Mouse (Mus musculus): ENCODE results near the gene Morn3.

Gene Morn3

DNA sequence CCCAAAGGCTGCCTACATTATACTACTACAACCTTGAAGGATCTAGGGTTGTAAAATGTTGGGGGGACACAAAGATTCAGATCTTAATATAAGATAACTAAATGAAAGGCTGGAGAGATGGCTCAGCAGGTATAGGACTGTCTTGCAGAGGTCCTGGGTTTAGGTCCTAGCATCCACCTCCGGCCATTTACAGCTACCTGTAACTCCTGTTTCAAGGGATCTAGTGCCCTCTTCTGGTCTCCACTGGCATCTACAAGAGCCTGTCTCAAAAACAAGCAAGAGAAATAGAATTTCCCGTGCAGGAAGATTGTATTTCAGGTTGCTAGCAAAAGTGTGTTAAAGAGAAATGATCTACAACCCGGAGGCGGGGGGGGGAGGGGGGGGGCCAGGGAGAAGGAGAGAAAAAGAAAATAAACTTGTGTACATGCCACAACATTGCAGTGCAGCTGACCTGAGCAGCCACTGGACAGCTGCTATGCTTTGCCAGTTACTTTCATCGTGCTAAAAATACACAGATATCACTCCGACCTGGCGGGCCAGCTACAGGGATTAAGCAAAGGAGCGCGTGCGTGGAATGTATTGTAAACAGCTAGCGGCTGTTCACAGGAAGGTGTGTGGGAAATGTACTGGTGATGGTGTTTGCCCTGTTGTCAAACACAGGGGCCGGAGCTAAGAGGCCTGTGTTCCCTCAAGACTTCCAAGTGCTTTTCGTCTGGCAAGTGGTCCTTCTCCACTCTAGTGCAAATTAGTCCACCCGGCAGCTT is 13.1 kb upstream of the Morn3 start:
- peak in 1 of 2 experiments; percentile 56 for DNase-seq

DNA sequence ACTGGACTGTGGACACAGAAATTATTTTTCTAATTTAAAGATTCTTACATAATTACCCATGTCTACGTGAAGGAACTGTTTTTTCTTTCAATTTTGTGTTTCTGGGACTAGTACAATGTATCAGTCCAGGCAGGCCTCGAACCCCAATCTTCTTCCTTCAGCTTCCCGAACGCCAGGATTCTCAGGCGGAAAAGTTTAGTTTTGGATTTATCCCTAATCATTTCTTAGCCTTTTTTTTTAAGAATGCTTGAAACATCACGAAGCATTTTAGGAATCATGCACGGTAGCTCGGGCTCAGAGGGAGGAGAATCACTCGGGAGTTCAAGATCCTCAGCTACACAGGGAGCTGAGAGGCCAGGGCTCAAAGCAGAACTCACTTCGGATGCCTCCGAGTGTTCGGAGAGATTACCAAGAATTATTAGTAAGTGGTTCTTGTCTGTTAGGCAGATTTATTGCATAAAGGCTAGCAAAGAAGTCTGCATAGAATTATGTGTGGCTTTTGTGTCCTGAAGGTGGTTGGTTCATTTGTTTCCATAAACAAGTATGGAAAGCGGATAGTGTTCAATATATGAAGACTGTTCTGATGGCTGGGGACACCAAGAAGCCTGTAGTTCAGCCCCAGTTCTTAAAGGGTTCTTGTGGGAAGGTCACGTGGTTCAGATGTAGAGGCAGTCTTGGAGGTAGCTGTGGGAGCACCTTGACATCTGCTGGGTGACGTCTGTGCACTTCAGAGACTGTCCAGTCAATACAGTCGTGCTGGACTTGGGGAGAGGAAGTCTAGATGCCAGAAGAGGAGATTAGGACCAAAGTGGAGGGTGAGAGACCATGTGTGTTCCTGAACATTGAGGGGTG is 11.7 kb upstream of the Morn3 start:
- peak in 1 of 2 experiments; percentile 51 for DNase-seq

DNA sequence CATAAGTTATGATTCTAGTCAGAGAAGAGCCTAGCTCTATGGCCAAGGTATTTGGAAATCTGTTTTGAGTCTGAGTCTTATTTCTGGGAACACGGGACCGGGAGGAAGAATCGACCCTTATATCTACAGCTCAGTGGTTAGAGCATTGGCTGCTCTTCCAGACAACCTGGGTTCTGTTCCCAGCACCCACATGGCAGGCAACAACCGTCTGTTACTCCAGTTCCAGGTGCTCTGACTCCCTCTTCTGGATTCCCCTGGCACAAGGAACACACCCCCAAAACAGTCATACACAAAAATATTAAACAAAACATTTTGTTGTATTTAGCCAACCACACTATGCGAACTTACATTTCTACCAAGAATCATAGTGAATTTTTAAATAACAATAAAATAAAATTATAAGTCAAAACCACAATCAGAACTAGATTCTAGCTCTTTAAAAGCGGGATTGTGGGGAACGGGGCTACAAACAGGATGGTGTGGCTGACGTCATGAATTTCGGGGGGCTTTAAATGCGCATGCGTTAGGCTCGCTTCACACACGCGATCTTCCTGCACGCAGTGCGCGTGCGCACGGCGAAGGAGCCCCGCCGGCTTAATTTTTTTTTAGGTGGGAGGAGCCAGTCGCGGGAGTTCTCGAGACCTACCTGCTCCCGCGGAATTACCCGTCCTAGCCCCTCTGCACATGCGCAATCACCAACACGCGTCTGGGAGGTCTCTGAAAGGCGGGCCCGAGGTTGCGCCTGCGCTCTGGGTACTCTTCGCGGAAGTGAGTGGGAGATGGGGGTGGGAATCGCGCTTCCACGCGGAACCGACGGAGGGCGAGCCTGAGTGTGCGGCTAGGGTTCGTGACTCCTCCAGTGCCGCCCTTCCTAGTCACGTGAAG is 10.8 kb upstream of the Morn3 start:
- DNase-seq: peak; percentile 100

DNA sequence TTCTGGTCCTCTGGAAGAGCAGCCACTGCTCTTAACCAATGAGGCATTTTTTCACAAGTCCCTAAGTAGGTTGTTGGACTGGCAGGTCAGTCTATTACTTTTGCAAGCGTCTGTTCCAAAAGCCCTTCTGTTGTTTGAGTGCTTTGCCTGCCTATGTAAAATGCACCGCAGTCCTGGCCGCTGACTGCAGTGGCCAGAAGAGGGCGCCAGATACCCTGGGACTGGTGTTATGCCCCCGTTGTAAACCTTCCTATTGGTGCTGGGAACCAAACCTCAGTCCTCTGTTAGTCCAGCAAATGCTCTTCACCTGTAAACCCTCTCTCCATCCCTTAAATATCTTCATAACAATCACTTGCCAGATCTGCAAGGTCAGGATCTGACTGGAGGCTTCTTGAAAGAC is 4.9 kb upstream of the Morn3 start:
- no peak for DNase-seq

DNA sequence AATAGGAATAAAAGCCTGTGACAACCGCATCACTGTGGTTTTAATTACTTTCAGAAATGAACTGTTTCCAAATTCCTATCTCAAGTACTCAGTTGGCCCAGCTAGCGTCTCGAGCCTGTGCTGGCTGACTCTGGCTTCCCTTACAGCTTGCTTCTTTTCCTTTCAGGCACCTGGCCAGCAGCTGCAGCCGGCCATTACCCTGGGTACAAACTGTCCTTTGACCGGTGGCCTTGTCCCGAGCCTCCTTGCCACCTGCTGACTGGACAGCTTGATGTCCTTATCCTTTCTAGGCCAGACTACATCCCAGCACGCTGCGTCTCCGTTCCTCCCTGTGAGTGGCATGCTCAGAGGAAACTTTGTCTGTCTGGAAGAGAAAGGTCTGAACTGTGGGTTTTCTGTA is 4.1 kb upstream of the Morn3 start:
- no peak for DNase-seq

DNA sequence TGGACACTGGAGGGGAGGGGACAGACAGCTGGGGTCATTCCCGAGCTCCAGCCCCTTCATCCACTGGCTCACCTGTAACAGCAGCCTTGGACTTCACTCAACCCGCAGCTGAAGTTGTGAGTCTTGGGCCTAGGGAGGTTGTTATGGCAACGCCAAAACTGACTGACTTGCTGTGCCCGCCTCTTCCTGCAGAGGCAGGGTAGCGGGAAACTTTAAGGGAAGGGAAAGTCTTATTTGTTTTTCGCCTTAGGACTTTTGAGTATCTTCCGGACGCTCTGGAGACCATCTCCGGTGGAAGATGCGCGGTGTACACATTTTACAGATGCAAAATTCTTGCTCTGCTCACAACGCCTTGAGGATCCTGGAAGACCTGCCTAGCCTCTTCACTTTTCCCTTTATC is 2.5 kb upstream of the Morn3 start:
- peak in 1 of 2 experiments; percentile 54 for DNase-seq

DNA sequence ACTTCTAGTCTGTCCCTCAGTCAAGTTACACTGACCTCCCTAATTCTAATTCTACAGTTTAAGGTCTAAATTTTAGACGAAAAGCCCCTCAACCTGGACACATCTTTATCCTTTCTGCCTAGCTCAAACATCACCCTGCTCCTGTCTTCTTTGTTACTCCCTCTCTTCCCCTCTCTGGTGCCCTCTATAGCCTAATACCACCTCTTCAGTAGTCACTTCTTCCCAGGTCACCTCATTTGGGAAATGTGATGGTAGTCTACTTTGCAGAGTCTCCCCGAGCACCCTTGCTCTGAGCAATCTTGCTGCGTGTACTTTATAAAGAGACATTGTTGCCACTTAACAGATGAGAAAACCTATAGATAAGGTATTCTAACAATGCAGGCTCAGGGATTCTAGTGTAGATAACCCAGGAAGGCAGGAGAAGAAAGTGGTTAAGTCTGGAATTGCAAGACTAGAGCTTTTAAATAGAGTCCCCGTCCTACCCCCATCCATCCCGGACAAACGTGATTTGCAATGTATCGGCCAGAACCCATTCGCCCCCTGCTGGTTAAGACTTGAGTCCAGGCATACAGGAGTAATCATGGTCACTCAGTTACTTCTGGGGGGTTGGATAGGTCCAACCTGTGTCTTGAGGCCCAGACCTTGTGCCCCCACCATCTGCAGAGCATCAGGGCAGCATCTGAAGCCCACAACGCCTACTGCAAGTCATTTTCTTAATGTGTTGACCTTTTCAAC is 1.1 kb downstream of the Morn3 start:
- no peak for DNase-seq

DNA sequence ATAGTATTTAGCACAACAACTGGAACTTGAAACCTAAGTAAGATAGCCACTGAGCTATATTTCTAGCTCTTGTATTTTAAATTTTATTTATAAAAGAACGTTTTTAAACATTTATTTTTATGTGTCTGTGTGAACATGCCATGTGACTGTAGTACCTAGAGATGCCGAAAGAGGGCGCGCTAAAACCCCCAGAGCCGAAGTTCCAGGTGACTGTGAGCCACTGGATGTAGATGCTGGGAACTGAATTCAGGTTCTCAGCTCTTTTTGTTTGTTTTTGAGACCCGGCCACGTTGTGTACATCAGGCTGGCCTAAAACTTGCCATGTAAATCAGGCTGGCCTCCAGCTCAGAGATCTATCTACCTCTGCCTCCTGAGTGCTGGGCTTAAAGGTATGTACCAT is 3.0 kb downstream of the Morn3 start:
- no peak for DNase-seq

DNA sequence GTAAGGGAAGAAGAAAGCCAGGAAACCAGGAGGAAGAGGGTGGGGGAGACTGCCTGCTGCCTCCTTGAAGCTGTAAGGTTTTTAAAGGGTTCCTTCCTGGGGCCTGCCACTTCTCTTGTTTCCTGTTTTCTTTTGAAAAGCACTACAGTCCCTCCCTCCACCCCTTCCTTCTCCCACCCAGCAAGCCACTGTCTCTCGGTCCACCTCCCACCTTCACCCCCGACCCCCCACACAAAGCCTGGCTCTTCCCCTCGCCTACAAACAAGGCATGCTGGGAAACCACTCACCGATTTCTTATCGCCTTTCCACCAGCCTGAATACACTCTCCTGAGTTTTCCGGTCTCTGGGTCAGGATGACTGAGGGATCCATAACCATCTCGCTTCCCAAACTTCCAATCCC is 6.0 kb downstream of the Morn3 start:
- no peak for DNase-seq

DNA sequence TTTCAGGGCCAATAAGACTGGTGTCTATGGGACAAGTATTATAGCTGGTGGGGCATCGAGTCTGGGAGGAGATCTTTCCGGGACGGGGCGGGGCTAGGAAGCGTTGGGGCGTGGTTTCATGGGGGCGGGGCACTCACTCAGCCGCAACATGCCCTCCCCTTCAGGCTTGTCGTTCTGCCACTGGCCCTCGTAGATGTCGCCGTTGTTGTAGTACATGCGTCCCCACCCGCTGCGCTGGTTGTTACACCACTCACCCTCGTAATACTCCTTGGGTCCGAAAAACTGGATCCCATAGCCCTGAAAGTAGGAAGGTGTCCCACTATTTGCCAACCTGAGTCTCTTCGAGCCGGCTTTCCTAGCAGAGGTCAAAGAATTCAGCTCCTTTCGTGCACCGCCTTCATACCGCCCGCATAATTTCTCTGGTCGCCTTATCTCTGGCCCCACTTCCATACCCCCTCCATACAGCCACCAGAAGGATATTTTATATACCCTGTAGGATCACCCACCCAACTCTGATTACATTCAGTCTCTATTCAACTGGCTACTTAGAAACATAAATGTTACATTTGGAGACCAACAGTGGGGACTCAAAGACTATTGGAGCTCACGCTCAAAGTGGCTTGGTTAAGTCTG is 7.6 kb downstream of the Morn3 start:
- peak; percentile 79 to 80 for DNase-seq

DNA sequence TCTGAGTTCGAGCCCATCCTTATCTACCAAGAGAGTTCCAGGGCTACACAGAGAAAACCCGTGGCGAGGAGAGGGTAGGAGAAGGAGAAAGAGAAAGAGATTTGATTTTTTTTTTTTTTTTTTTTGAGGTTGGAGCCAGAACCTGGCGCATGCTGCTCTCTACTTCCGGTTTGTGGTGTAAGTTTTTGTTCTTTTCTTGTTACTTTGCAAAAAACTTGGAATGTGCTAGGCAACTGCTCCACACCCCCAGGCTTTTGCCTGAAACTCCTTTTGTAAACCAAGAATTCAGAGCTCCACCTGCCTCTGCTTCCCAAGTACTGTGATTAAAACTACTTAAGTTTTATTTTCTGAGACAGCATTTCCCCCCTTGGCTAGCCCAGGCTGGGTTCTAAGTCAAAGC is 8.7 kb downstream of the Morn3 start:
- no peak for DNase-seq

DNA sequence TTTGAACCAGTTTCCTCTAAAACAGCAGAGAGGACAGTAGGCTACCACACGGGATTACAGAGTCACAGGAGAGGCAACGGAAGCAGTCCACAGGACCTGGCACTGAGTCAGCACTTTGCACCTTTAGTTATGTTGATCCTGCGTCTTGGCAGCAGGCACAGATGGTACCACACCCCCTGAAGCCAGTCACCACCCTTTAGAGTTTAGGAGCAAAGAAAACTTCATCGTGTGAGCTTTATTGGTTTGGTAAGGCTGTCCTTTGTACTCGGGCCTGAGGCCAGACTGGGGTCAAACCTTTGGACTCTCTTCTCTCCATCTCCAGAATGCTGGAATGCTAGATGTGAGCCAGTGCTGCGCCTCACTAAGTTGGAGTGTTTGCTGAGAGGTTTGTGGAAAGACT is 11.3 kb downstream of the Morn3 start:
- DNase-seq: no peak

DNA sequence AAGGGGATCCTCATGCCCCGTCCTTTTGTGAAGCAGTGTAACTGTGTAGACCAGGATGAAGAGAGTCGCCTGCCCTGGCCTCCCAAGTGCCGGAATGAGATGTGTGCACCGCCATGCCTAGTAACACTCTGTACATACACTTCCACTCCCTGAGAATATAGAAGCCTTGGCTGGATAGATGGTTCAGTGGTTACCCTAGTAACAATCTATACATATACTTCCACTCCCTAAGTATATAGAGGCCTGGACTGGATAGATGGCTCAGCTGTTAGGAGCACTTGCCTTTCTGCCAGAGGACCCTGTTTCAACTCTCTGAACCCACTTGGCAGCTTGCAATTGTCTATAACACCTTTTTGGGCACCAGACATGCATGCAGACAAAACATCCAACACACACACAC is 11.7 kb downstream of the Morn3 start:
- DNase-seq: no peak

DNA sequence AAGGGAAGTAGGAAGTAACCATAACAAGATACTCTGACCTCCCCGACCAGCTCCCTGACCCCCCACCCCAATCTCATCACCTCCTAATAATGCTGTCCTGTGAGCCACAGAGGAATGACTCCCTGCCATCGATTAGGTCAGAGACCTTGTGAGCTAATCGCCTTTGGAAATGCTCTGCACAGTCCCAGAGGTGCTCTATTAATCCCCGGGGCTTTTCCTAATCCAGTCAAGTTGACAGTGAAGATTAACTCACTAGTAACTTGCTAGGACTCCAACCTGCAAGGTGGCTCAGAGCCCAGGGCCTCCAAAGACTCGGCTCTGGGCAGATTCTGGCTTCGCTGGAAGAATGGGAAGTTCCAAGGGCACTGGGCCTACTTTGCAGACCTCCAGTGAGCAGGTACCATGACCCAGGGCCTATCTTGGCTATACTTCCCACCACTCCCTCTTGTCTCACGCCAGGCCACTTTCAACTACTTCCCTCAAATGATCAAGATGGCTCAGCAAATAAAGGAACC is 13.1 kb downstream of the Morn3 start:
- DNase-seq: no peak

DNA sequence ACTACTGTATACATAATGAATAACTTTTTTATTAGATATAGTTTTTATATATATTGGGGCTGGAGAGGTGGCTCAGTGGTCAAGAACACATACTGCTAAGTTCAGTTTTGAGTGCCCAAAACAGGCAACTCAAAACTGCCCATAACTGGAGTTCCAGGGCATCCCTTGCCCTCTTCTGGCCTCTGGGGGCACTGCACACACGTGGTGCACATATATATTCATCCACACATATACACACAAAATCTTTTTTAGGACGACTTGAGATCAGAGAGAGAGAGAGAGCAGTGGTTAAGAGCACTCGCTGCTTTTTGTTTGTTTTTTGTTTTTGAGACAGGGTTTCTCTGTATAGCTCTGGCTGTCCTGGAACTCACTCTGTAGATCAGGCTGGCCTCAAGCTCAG is 15.5 kb downstream of the Morn3 start:
- DNase-seq: no peak

DNA sequence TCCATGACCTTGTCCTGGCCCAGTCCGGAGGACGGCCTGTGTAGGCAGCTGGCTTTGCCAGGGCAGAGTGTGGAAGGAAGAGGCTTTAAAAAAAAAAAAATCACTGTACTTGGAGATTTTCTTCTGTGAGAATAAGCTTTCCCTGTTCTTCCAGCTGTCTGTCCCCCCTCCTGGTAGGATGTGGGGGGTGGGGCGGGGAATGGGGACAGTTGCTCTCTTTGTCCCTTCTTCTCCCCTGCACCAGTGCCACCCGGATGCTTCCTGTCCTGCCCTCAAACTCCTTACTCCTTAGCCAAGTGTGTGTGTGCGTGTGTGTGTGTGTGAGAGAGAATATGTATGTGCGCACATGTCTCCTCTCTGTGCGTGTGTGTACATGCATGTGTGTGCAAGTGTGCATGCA is 17.1 kb downstream of the Morn3 start:
- no peak for DNase-seq

DNA sequence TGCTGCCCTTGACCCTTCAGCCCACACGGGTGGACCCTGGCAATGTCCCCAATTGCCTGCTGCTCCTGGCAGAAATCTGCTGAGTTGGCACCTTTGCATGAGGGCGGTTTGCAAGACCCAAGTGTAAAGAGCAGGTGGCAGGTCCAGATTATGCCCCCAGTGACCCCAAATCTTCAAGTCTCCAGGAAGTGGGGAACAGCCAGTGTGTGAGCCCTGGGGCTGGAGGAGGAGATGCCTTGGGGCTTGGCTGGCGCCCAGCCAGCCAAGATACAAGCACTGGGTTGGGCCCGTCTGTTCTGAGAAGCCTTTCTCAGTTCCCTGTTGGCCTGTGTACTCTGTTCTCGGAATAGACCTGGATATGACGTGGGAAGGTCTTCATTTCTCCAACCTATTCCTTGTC is 19.4 kb downstream of the Morn3 start:
- DNase-seq: no peak

DNA sequence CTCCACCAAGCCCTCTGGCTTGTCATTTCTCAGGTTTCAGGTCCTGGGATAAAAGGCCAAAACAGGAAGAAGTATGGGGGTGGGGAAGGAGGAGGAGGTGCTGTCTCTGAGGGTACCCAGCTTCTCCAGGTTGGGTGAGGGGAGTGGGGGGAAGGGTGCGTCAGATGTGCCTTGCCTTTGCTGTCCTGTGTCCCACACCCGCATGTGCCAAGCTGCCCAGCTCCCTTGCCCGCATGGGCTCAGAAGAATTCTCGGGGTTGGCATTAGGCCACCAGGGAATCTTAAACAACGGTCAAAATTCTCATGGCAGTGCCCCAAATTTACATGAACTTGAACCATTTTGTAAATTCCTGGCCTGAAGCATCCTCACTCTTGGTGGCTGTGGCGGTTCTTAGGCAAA is 20.4 kb downstream of the Morn3 start:
- no peak for DNase-seq

DNA sequence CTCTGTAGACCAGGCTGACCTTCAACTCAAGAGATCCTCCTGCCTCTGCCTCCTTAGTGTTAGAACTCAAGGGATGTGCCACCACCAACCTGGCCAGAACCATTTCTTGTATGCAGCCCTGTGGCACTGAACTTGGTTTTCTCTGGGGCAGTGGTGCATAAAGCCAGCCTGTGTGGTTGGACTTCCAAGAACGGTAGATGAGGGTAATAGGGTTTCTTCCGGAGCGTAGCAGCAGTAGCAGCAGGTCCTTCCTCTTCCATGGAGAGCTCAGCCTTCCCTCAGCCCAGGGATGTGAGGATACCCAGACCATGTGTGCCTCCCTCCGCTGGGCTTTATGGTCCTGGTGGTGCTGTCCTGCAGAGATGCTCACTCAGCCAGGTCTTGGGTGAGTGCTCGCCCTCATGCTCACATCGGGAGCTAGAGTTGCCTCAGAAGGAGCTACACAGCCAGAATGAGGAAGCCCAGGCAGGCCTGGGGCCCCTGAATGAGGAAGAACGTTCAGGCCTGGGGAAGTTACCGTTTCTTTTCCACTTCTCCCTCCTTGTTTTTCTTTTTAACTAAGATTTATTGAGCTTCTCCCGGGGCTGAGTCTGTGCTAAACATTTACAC is 21.7 kb downstream of the Morn3 start:
- no peak for DNase-seq

DNA sequence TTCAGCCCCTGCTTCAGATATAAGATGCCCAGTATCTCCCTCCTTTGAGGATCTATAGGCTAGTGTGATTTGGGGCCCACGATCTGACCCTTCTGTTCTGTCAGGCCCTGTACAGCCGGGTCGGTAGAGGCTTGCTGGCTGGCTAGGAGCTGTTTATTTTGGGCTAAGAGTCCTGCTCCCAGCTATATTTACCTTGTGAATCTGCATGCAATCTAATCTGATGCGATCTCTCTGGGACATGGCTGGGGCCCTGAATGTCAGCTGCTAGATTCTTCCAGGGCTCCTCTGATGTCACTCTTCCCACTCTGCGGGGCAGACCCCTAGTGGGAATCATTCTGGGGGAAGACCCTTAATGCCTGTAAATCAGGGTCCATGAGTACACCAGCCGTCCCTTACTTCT is 22.5 kb downstream of the Morn3 start:
- no peak for DNase-seq

DNA sequence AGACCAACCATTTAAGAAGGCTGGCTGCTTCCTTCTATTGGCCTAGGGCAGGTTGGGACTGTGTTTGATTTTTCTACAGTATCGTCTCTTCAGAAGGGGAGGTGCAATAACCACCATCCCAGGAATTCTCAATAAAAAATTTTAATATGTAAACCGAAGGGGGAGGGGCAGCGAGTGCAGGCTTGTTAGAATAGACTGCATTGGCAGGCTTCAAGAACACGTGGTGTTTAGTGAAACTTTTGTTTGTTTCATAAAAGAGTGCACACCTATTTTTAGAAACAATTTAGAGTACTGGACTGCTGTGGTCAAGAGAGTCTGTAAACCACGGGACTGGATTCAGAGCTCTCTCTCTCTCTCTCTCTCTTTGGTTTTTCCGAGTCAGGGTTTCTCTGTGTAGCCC is 23.8 kb downstream of the Morn3 start:
- DNase-seq: no peak
